Mouse (Mus musculus) G1E (cell line): Measurements from ENCODE around the gene Ctla4.

Experiments used
- CTCF ChIP-seq: IDR thresholded peaks from 2 replicates; pipeline ENCODE4 v1.5.1; 2012; ENCODE audit warnings: low read depth, low read length, inconsistent platforms, mixed read lengths
- GATA1 ChIP-seq: IDR thresholded peaks from 2 replicates; pipeline ENCODE4 v1.6.1; 2012; ENCODE audit warnings: borderline replicate concordance, low read length, inconsistent platforms, mixed read lengths
- GATA2 ChIP-seq: IDR thresholded peaks from 2 replicates; pipeline ENCODE4 v1.6.1; 2012; ENCODE audit warnings: low read depth, low read length, inconsistent platforms, borderline replicate concordance
- POLR2AphosphoS5 ChIP-seq: IDR thresholded peaks from 2 replicates; pipeline ENCODE4 v1.6.1; 2012; ENCODE audit warnings: low read depth, low read length, inconsistent platforms; ENCODE audit not compliant: insufficient replicate concordance
- TAL1 ChIP-seq: conservative IDR thresholded peaks from 2 replicates; pipeline ENCODE4 v1.6.1; 2012; ENCODE audit warnings: low read depth, low read length, inconsistent platforms, mixed read lengths

- TF ChIP-seq POLR2AphosphoS5 (no peak), CTCF (no peak), GATA1 (no peak), TAL1 (no peak), GATA2 (no peak)
Observed at GRCm38 (mm10) chr1:60902547-60902946, 15.7 kb downstream of the Ctla4 start.
